Comparison of ENCODE assay signal across 11 mouse cellular contexts in the genomic region with DNA sequence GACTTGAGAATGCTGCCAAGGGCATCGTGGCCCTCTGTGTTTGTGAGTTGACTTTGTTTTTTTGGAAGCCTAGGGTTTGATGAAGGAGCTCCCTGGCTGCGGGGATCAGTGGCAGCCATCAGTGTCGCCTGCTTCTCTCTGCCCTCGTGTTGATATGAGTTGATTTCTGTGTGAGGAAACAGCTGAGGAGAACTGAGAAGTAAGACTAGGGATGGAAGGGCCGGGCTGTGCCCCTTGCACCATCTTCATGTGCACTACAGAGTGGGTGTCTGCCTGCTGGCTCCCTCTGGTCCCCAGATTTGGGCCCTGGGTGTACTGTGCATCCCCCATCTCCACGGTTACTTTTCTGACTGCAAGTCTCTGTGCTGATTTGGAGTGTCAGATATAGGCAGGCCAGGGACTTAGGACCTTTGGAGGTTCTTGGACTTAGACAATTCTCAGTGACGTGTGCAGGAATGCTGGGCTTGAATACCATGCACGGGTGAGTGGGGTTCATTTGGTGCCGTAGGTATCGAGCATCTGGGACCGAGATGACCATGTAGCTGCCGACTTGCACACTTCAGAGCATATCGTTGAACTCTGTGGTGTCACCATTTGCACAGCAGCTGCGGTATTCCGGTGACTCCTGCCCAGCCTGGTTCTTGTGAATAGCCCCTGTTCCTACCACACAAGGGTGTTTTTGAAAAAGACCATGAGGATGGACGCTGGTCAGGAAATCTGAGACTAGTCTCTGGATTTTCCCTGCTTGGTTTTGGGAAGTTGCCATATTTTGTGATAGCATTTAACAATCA. TPM values are rescaled to one million over a fixed set of nuclear protein-coding genes. Genes with fewer than 3 reads are reported as not detected.
DNase-seq lines count a peak whose midpoint lies in the region; ATAC-seq and TF ChIP-seq lines count a peak whose summit lies in the region.
"Had no signal": no experiment of that assay in that cellular context is flagged by ENCODE, and none has a peak within 500 bp of the region (broad histone marks: within the 10 kb centered on the region; RNA-seq: fewer than 3 reads in every experiment).

No protein-coding gene starts in this region.

- H3K4me1 ChIP-seq in forebrain, embryonic 12.5 days: peaks cover 82% of the 10 kb centered on the region
- peaks cover 86% of the 10 kb centered on the region for H3K4me1 ChIP-seq in forebrain, embryonic 10.5 days
- H3K4me1 ChIP-seq in hindbrain, embryonic 10.5 days (replicated peaks): peaks cover 76% of the 10 kb centered on the region
- peaks cover 5% of the 10 kb centered on the region; the same call in 1 of the 2 replicates for H3K4me1 ChIP-seq in hindbrain, embryonic 11.5 days (replicated peaks; ENCODE audit: control insufficient read depth, insufficient read depth, low read length)
- H3K4me1 ChIP-seq in midbrain, embryonic 10.5 days: peaks cover 87% of the 10 kb centered on the region
- H3K4me1 ChIP-seq in midbrain, postnatal 0 days (ENCODE audit: insufficient read depth, low read length): peaks cover 9% of the 10 kb centered on the region; the same call in 1 of the 2 replicates
- peaks cover 27% of the 10 kb centered on the region for H3K4me1 ChIP-seq in olfactory bulb, adult 2 months (ENCODE audit: control insufficient read depth, insufficient read depth, low read length)

- H3K27ac ChIP-seq in forebrain, embryonic 12.5 days: peak overlapping the region; percentile 76; the same call in 1 of the 2 replicates
- H3K27ac ChIP-seq in forebrain, embryonic 10.5 days: no peak overlapping the region; the same call in 1 of the 2 replicates
- peak overlapping the region; percentile 62 for H3K27ac ChIP-seq in hindbrain, embryonic 10.5 days
- H3K27ac ChIP-seq in hindbrain, embryonic 11.5 days (ENCODE audit: low read depth, low read length): no peak overlapping the region
- peak overlapping the region; percentile 9; the same call in 1 of the 2 replicates for H3K27ac ChIP-seq in midbrain, embryonic 10.5 days (replicated peaks)
- H3K27ac ChIP-seq in midbrain, postnatal 0 days (ENCODE audit: low read depth, low read length): no peak overlapping the region
- H3K27ac ChIP-seq in olfactory bulb, adult 2 months (ENCODE audit: insufficient read depth, low read depth, low read length): 0 out of 2 replicates have a peak overlapping the region, but pooled peaks have one; percentile 4

- no peak overlapping the region for H3K4me3 ChIP-seq in forebrain, embryonic 12.5 days (replicated peaks)
- no peak overlapping the region for H3K4me3 ChIP-seq in forebrain, embryonic 10.5 days
- H3K4me3 ChIP-seq in hindbrain, embryonic 10.5 days: no peak overlapping the region
- H3K4me3 ChIP-seq in hindbrain, embryonic 11.5 days (ENCODE audit: low read depth, low read length): no peak overlapping the region
- no peak overlapping the region for H3K4me3 ChIP-seq in midbrain, embryonic 10.5 days
- H3K4me3 ChIP-seq in midbrain, postnatal 0 days (ENCODE audit: low read depth, low read length): no peak overlapping the region
- H3K4me3 ChIP-seq in olfactory bulb, adult 2 months (ENCODE audit: insufficient read depth, low read depth, low read length): no peak overlapping the region

- H3K36me3 ChIP-seq in forebrain, embryonic 12.5 days (replicated peaks): no peaks in the 10 kb centered on the region
- H3K36me3 ChIP-seq in forebrain, embryonic 10.5 days (replicated peaks): peaks cover 5% of the 10 kb centered on the region; the same call in 1 of the 2 replicates
- H3K36me3 ChIP-seq in hindbrain, embryonic 10.5 days: 0 out of 2 replicates have a peak, but pooled peaks cover 8% of the 10 kb centered on the region
- no peaks in the 10 kb centered on the region for H3K36me3 ChIP-seq in hindbrain, embryonic 11.5 days (ENCODE audit: control insufficient read depth, insufficient read depth, low read length)
- H3K36me3 ChIP-seq in midbrain, embryonic 10.5 days: peaks cover 8% of the 10 kb centered on the region; the same call in 1 of the 2 replicates
- no peaks in the 10 kb centered on the region for H3K36me3 ChIP-seq in midbrain, postnatal 0 days (ENCODE audit: insufficient read depth, low read length)

- H3K9me3 ChIP-seq in forebrain, embryonic 12.5 days: no peaks in the 10 kb centered on the region
- no peaks in the 10 kb centered on the region for H3K9me3 ChIP-seq in forebrain, embryonic 10.5 days
- no peaks in the 10 kb centered on the region for H3K9me3 ChIP-seq in hindbrain, embryonic 10.5 days
- no peaks in the 10 kb centered on the region for H3K9me3 ChIP-seq in hindbrain, embryonic 11.5 days (ENCODE audit: control insufficient read depth, low read length)
- no peaks in the 10 kb centered on the region for H3K9me3 ChIP-seq in midbrain, embryonic 10.5 days (replicated peaks)
- no peaks in the 10 kb centered on the region for H3K9me3 ChIP-seq in midbrain, postnatal 0 days (ENCODE audit: low read length)

- H3K4me2 ChIP-seq in forebrain, embryonic 12.5 days: no peak overlapping the region
- no peak overlapping the region for H3K4me2 ChIP-seq in hindbrain, embryonic 11.5 days (replicated peaks; ENCODE audit: low read depth, low read length)
- H3K4me2 ChIP-seq in midbrain, postnatal 0 days (ENCODE audit: low read depth, low read length, poor library complexity, severe bottlenecking): no peak overlapping the region

- no peak for ATAC-seq in forebrain, embryonic 12.5 days (ENCODE audit: low FRiP score)
- ATAC-seq in hindbrain, embryonic 11.5 days (ENCODE audit: low FRiP score): no peak
- ATAC-seq in midbrain, postnatal 0 days (ENCODE audit: low FRiP score): no peak

- no peak for TF ChIP-seq POLR2A in olfactory bulb, adult 2 months (IDR thresholded peaks at IDR 0.05; ENCODE audit: insufficient read depth, low read depth, low read length)

- DNase-seq in forebrain, embryonic 10.5 days (ENCODE audit: extremely low spot score, low spot score): no peak
- no peak for DNase-seq in hindbrain, embryonic 10.5 days (ENCODE audit: low spot score)
- no peak for DNase-seq in hindbrain, embryonic 11.5 days (ENCODE audit: low spot score)
- no peak for DNase-seq in midbrain, embryonic 10.5 days (ENCODE audit: low spot score)
- no peak for DNase-seq in midbrain, postnatal 0 days (ENCODE audit: low spot score)
- no peak for DNase-seq in adrenal gland, postnatal 25 days
- DNase-seq: cerebellum, adult 2 months; kidney, adult 18-20 months; thymus, adult 18-20 months had no signal

- TF ChIP-seq CTCF in midbrain, postnatal 0 days (IDR thresholded peaks at IDR 0.05): no peak
- no peak for TF ChIP-seq CTCF in olfactory bulb, adult 2 months (IDR thresholded peaks at IDR 0.05; ENCODE audit: insufficient read depth, low read depth, low read length)

- no peak overlapping the region for H3K9ac ChIP-seq in forebrain, embryonic 12.5 days
- no peak overlapping the region for H3K9ac ChIP-seq in hindbrain, embryonic 11.5 days (ENCODE audit: low read depth, low read length)
- no peak overlapping the region for H3K9ac ChIP-seq in midbrain, postnatal 0 days (replicated peaks; ENCODE audit: low read length, poor library complexity, severe bottlenecking)

- 89% methylated on average over 16 of the region's 16 CpGs for WGBS in forebrain, embryonic 12.5 days
- 90% methylated on average over 16 of the region's 16 CpGs for WGBS in forebrain, embryonic 10.5 days
- 86% methylated on average over 16 of the region's 16 CpGs for WGBS in hindbrain, embryonic 10.5 days
- WGBS in hindbrain, embryonic 11.5 days: 88% methylated on average over 16 of the region's 16 CpGs
- 92% methylated on average over 16 of the region's 16 CpGs for WGBS in midbrain, embryonic 10.5 days
- WGBS in midbrain, postnatal 0 days: 89% methylated on average over 16 of the region's 16 CpGs
- 69% methylated on average over 16 of the region's 16 CpGs for WGBS in olfactory bulb, adult 2 months

- no peaks in the 10 kb centered on the region for H3K27me3 ChIP-seq in forebrain, embryonic 12.5 days
- no peaks in the 10 kb centered on the region for H3K27me3 ChIP-seq in forebrain, embryonic 10.5 days (ENCODE audit: poor library complexity, severe bottlenecking)
- no peaks in the 10 kb centered on the region for H3K27me3 ChIP-seq in hindbrain, embryonic 10.5 days (ENCODE audit: insufficient read depth, poor library complexity, severe bottlenecking)
- no peaks in the 10 kb centered on the region for H3K27me3 ChIP-seq in hindbrain, embryonic 11.5 days (ENCODE audit: control insufficient read depth, insufficient read depth, low read length)
- H3K27me3 ChIP-seq in midbrain, embryonic 10.5 days (ENCODE audit: low read depth, poor library complexity, severe bottlenecking): no peaks in the 10 kb centered on the region
- no peaks in the 10 kb centered on the region for H3K27me3 ChIP-seq in midbrain, postnatal 0 days (ENCODE audit: insufficient read depth, low read length)

RNA-seq across cellular contexts. Expression of a gene that starts 26.5 kb away (rescaled TPM):
- 27.6 and 29.0 TPM in 2 replicates for polyA plus RNA-seq in forebrain, embryonic 12.5 days (2016; fragmentation: Nextera tagmentation; extraction: Ambion mirVana)
- polyA plus RNA-seq in forebrain, embryonic 10.5 days (2016; fragmentation: Nextera tagmentation; extraction: Ambion mirVana): 19.1 and 21.2 TPM in 2 replicates
- polyA plus RNA-seq in hindbrain, embryonic 10.5 days (2016; fragmentation: Nextera tagmentation; extraction: Ambion mirVana): 15.6 and 18.0 TPM in 2 replicates
- 16.7 and 20.8 TPM in 2 replicates for polyA plus RNA-seq in hindbrain, embryonic 11.5 days (2014; fragmentation: Nextera tagmentation; extraction: Ambion mirVana)
- 16.1 and 16.6 TPM in 2 replicates for polyA plus RNA-seq in midbrain, embryonic 10.5 days (2016; fragmentation: Nextera tagmentation; extraction: Ambion mirVana)
- total RNA-seq in midbrain, postnatal 0 days (2014; rRNA removed): 22.8 and 33.5 TPM in 2 replicates
- 5.4 and 6.1 TPM in 2 replicates for polyA plus RNA-seq in midbrain, postnatal 0 days (2015; fragmentation: Nextera tagmentation; extraction: Ambion mirVana)
- polyA plus RNA-seq in olfactory bulb, adult 2 months (2012; ENCODE audit: insufficient read depth, insufficient read length, low replicate concordance, missing spikeins): 43.4 TPM in 1 of 2 replicates, not detected in the other
- 52.3 and 80.9 TPM in 2 replicates for total RNA-seq in adrenal gland, postnatal 25 days (2021)

Comparison
In these comparisons a context has a peak if more than half of its experiments do, and no peak if none do; other contexts are left out.
1. H3K27ac ChIP-seq: peak in forebrain, embryonic 12.5 days (single experiment), hindbrain, embryonic 10.5 days (single experiment), midbrain, embryonic 10.5 days (single experiment) and olfactory bulb, adult 2 months (single experiment); none in forebrain, embryonic 10.5 days (single experiment), hindbrain, embryonic 11.5 days (single experiment) and midbrain, postnatal 0 days (single experiment).